Mouse (Mus musculus) stomach, postnatal 0 days (tissue): ENCODE measurements around the gene 4933405L10Rik.

ENCODE experiments used
- CTCF ChIP-seq: IDR thresholded peaks from 2 replicates; pipeline ENCODE4 v1.5.1; 2016; ENCODE audit warnings: antibody characterized with exemption, low read depth, mild to moderate bottlenecking, moderate library complexity
- EP300 ChIP-seq: optimal IDR thresholded peaks from 2 replicates; pipeline ENCODE3; 2016; ENCODE audit warnings: antibody characterized with exemption

DNA sequence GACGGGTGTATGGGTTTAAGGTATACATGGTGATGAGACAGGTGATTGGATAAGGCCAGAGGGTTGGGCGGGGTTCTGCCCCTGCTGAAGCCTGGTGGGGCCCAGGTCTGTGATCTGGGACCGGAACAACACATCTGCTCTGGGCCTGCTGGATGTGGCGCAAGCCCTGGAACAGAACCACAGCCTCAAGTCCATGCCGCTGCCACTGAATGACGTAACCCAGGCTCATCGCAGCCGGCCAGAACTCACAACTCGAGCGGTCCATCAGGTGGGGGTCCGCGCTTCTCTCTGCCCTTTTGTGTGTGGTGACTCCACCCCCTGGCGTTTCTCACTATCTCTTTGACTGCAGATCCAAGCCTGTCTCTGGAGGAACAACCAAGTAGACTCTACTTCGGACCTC, 16.5 kb upstream of the 4933405L10Rik start:
- no peak for TF ChIP-seq CTCF
- TF ChIP-seq EP300: no peak
